Mouse (Mus musculus) lung, postnatal 0 days (tissue): ENCODE measurements around the gene Mthfd1l. TPM values are rescaled to one million over a fixed set of nuclear protein-coding genes. Genes with fewer than 3 reads are reported as not detected.

Source experiments
- ATAC-seq: fragments of 200-750 bp; cut with Nextera tagmentation; 2 replicates; pipeline ENCODE4 v1.8.0; 2017; ENCODE audit warnings: moderate library complexity
- DNase-seq: peaks from one replicate; pipeline ENCODE4 v3.0.0-alpha.2; 2016; ENCODE audit warnings: low spot score
- H3K27ac ChIP-seq: fragments of 300-500 bp; sonication (generic); 2 replicates; pipeline ENCODE4 v1.5.1; 2014; ENCODE audit warnings: antibody characterized with exemption, mild to moderate bottlenecking, low read length, mixed read lengths
- H3K27me3 ChIP-seq: fragments of 300-500 bp; sonication (generic); replicated peaks from 2 replicates; pipeline ENCODE4 v1.6.1; 2014; ENCODE audit warnings: low read length, mixed read lengths; ENCODE audit not compliant: insufficient read depth
- H3K36me3 ChIP-seq: fragments of 300-500 bp; sonication (generic); 2 replicates; pipeline ENCODE4 v1.6.1; 2014; ENCODE audit warnings: low read length, mixed read lengths; ENCODE audit not compliant: insufficient read depth
- H3K4me1 ChIP-seq: fragments of 300-500 bp; sonication (generic); 2 replicates; pipeline ENCODE4 v1.6.1; 2014; ENCODE audit warnings: antibody characterized with exemption, low read depth, low read length, mixed read lengths; ENCODE audit not compliant: insufficient read depth
- H3K4me2 ChIP-seq: fragments of 300-500 bp; sonication (generic); replicated peaks from 2 replicates; pipeline ENCODE4 v1.6.1; 2014; ENCODE audit warnings: low read depth, mild to moderate bottlenecking, low read length, moderate library complexity, mixed read lengths
- H3K4me3 ChIP-seq: fragments of 300-500 bp; sonication (generic); 2 replicates; pipeline ENCODE4 v1.5.1; 2014; ENCODE audit warnings: low read depth, low read length
- H3K9ac ChIP-seq: fragments of 300-500 bp; sonication (generic); replicated peaks from 2 replicates; pipeline ENCODE4 v1.6.1; 2014; ENCODE audit warnings: low read depth, mild to moderate bottlenecking
- H3K9me3 ChIP-seq: fragments of 300-500 bp; sonication (generic); 2 replicates; pipeline ENCODE4 v1.6.1; 2016; ENCODE audit warnings: low read length, mixed read lengths
- CTCF ChIP-seq: IDR thresholded peaks from 2 replicates; pipeline ENCODE4 v1.5.1; 2016; ENCODE audit warnings: antibody characterized with exemption, mild to moderate bottlenecking
- EP300 ChIP-seq: IDR thresholded peaks from 2 replicates; pipeline ENCODE4 v1.6.1; 2016; ENCODE audit warnings: antibody characterized with exemption, mild to moderate bottlenecking, control low read depth
- WGBS: fragments of 180-500 bp; shearing (Covaris S2); extraction: QIAGEN DNeasy Blood & Tissue Kit; methylation state at CpG from one replicate; pipeline ENCODE4 v1.1.7; 2014; 5-methylcytosine and 5-hydroxymethylcytosine counted together
- polyA plus RNA-seq: library from polyadenylated mRNA; unstranded; fragments of >200 nt; fragmentation: Nextera tagmentation; extraction: Ambion mirVana; gene quantifications from 2 replicates; pipeline ENCODE4 v1.2.1, GENCODE M21; 2015

The Mthfd1l gene
- polyA plus RNA-seq, 1 experiment from 2014 or later, result 3.7 TPM

DNA sequence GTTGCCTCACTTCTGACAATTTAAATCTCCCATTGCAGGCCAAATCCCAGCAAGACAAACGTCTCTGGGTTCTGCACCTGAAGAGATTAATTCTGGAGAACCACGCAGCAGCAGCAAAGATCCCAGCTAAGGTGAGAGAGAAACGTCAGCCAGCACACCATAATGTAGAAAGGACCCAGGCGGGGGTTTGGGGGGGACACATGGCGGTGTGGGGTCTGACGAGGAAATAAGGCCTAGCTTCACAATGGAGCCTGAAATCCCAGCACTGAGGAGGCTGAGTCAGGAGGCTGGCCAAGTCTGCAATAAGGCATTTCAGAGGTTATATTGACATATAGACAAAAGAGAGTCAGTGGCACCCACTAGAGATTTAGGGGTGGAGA, 32.3 kb upstream of the Mthfd1l start:
- Histone ChIP-seq H3K27ac (peak overlapping the region; percentile 51), H3K4me3 (no peak overlapping the region), H3K27me3 (no peaks in the 10 kb centered on the region), H3K9me3 (no peaks in the 10 kb centered on the region), H3K9ac (no peak overlapping the region), H3K4me1 (no peaks in the 10 kb centered on the region), H3K36me3 (no peaks in the 10 kb centered on the region), H3K4me2 (no peak overlapping the region)
- ATAC-seq (no peak), DNase-seq (no peak)
- TF ChIP-seq EP300 (no peak), CTCF (no peak)
- WGBS, result 85% methylated on average over 6 of the region's 6 CpGs

DNA sequence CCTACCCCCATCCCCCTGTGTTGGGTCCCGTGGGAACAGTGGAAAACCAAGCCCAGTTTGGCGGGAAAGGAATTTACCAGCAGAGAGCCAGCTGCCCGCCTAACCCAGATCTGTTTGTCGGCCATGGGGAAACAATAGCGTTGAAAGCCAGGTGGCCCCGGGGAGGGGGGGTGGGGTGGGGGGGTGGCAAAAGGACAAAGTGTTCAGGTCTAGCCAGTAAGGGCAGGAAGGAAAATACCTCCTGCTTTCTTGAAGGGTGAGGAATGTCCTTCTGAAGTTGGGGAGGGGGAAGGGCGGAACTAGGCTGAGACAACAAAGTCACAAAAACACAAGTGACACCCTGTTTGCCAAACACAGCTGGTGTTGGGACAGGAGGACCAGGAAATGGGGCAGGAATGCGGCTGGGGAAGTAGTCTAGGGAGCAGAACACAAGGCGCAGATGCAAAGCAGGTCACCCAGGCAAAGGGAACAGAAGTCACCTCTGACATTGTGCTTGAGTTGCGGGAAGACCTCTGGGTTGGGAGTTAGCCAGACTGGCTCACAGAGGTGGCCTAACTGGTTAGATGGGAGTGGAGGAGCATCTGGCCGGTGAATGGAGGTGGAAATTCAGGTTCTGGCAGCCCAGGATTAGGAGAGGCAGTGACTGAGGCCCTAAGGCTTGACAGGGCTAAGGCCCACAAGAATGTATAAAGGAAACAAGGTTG, 31.7 kb upstream of the Mthfd1l start:
- TF ChIP-seq EP300 (peak; percentile 82), CTCF (no peak)
- H3K9ac ChIP-seq, result no peak overlapping the region
- peak overlapping the region; percentile 51 for H3K27ac ChIP-seq
- no peaks in the 10 kb centered on the region for H3K36me3 ChIP-seq
- no peak overlapping the region for H3K4me2 ChIP-seq
- DNase-seq (peak; percentile 91), ATAC-seq (peak; percentile 88)
- 27% methylated on average over 11 of the region's 11 CpGs for WGBS
- H3K4me1 ChIP-seq, result no peaks in the 10 kb centered on the region
- H3K9me3 ChIP-seq, result no peaks in the 10 kb centered on the region
- H3K4me3 ChIP-seq, result no peak overlapping the region
- H3K27me3 ChIP-seq, result no peaks in the 10 kb centered on the region

DNA sequence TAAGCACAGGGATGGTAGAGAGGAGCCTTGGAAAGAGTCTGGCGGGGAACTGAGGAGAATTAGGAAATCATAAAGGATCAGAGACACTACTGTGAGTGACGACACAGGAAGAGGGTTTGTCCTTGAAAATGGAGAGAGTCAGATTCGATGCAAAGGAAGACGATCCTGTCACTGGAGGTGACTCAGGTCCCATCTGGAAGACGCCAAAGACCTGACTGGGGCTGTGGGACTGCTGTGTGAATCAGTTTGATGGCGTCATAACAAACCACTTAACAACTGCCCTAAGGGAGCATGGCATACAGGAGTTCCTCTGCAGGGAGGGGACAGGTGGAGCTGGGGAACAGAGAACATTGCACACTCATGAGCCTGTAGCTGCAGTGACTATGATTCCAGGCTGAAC, 30.6 kb upstream of the Mthfd1l start:
- no peak overlapping the region for H3K9ac ChIP-seq
- WGBS, result 36% methylated on average over 6 of the region's 6 CpGs
- H3K27ac ChIP-seq, result peak overlapping the region; percentile 43; the same call in 1 of the 2 replicates

DNA sequence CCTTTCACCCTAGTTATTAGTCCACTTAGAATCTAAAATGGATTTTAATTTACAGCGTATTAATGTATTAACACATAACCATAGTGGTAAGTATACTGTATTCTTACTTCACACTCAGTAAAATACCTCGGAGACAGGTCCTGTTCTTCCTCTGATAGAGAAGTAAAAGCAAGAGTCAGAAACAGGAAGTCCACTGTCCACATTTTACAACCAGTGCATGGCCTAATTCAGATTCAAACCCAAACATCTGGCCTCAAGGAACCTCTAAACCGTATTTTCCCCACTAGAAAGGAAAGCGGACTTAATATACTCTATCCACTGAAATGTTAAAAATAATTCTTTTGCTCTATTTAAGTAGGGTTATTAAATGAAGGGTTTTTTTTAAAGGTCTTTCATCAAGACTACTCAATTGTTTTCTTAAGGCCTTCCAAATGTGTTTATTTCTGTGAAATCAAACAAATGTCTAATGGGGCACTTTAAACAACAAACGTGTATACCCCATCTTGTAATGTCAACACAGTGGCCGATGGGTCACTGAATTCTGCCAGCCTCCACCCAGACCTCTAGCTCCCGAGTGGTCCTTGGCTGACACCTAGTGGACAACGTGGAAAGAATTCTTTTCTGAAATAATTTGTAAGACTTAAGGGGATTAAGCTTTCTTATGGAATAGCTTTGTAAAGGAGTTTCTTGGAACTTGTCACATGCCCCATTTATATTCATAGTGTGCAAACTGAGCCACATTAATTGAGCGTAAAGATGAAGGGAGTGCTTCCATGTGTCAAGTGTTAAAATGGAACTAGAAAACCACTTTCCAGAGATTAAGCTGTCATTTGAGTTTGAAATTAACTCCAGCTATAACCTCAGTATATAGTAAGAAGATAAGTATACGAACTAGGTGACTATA, 29.2 kb upstream of the Mthfd1l start:
- Histone ChIP-seq H3K9me3 (no peaks in the 10 kb centered on the region), H3K4me1 (no peaks in the 10 kb centered on the region), H3K27ac (no peak overlapping the region), H3K27me3 (no peaks in the 10 kb centered on the region), H3K4me2 (no peak overlapping the region), H3K36me3 (no peaks in the 10 kb centered on the region; the same call in 1 of the 2 replicates), H3K4me3 (no peak overlapping the region), H3K9ac (no peak overlapping the region)
- ATAC-seq, result no peak
- TF ChIP-seq EP300, result no peak
- peak; percentile 93 for TF ChIP-seq CTCF
- WGBS, result 28% methylated on average over 10 of the region's 10 CpGs
- DNase-seq, result peak; percentile 89

More for the DNA sequence above, 30.6 kb upstream of the Mthfd1l start:
- TF ChIP-seq EP300 (peak; percentile 28), CTCF (no peak)
- Histone ChIP-seq H3K36me3 (no peaks in the 10 kb centered on the region; the same call in 1 of the 2 replicates), H3K4me3 (no peak overlapping the region), H3K27me3 (no peaks in the 10 kb centered on the region), H3K4me2 (no peak overlapping the region), H3K4me1 (no peaks in the 10 kb centered on the region), H3K9me3 (no peaks in the 10 kb centered on the region)
- peak; percentile 49 for DNase-seq
- peak; percentile 44; the same call in 1 of the 2 replicates for ATAC-seq

DNA sequence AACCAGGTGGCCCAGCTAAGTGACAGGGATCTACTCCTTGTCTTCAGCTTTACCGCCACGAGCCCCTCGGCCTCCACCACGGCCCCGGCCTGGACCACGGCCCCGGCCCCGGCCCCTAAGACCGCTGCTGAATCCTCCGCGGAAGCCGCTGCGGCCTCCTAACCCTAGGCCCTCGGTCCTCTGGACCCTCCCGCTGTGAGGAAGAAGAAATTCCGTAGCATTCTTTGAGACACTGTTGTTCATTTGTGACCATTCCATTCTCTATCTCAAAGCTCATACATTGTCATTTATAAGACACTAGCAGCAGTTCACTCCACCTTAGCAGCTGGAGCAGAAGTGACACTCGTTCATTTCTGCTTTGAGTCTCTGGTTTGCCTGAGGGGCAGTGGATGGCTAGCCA, 26.0 kb upstream of the Mthfd1l start:
- TF ChIP-seq EP300 (no peak), CTCF (no peak)
- no peak overlapping the region for H3K4me3 ChIP-seq
- no peak overlapping the region for H3K27ac ChIP-seq
- H3K4me1 ChIP-seq, result no peaks in the 10 kb centered on the region
- no peak overlapping the region for H3K9ac ChIP-seq
- ATAC-seq, result no peak
- 93% methylated on average over 17 of the region's 17 CpGs for WGBS
- H3K36me3 ChIP-seq, result no peaks in the 10 kb centered on the region; the same call in 1 of the 2 replicates
- no peaks in the 10 kb centered on the region for H3K27me3 ChIP-seq
- DNase-seq, result no peak
- no peak overlapping the region for H3K4me2 ChIP-seq
- no peaks in the 10 kb centered on the region for H3K9me3 ChIP-seq

DNA sequence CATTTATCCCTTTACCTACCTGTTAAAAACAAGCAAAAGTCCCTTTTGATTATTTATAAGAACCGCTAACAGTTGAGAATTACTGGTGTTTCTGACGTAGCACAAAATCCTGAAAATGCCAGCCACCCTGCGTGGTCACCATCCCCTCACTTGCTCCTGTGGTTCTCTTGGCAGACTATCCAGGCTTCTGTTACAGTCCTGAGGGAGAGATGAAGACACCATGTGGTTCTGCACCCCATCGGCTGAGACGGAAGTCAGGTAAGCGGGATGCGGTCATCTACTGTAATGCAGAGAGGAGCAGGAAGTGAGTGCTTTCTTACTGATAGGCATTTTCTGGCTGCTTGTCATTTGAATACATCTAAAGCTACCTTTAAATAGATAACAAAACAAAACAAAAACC, 25.6 kb upstream of the Mthfd1l start:
- Histone ChIP-seq H3K4me3 (no peak overlapping the region), H3K9me3 (no peaks in the 10 kb centered on the region), H3K27ac (no peak overlapping the region), H3K27me3 (no peaks in the 10 kb centered on the region), H3K9ac (no peak overlapping the region), H3K36me3 (no peaks in the 10 kb centered on the region; the same call in 1 of the 2 replicates), H3K4me2 (no peak overlapping the region), H3K4me1 (no peaks in the 10 kb centered on the region)
- WGBS, result 90% methylated on average over 7 of the region's 7 CpGs
- TF ChIP-seq EP300, result no peak
- ATAC-seq (no peak), DNase-seq (no peak)
